Mouse (Mus musculus): ENCODE data around the gene Slc9b2. TPM values are rescaled to one million over a fixed set of nuclear protein-coding genes. Genes with fewer than 3 reads are reported as not detected.
A peak's percentile ranks its signal among the peaks of the same experiment; 100 is the strongest.

The Slc9b2 gene
- 4.0 and 5.1 TPM in 2 replicates for polyA plus RNA-seq (2015; fragmentation: Nextera tagmentation; extraction: Ambion mirVana)

GRCm38 (mm10) chr3:135307411-135308259 is at the start of gene Slc9b2:
Slc9b2 (plus strand) TSS chr3:135307700.
- H3K36me3 ChIP-seq, result no peaks in the 10 kb centered on the region
- H3K9me3 ChIP-seq (replicated peaks), result no peaks in the 10 kb centered on the region
- H3K27ac ChIP-seq (replicated peaks), result no peak within 1 kb of the TSS
- H3K9ac ChIP-seq, result no peak within 1 kb of the TSS
- ATAC-seq (ENCODE audit: insufficient number of reproducible peaks, low FRiP score, low TSS enrichment, low read depth), result peak; percentile 80
- H3K4me1 ChIP-seq, result no peaks in the 10 kb centered on the region
- peaks cover 13% of the 10 kb centered on the region for H3K27me3 ChIP-seq
- 7% methylated on average over 27 of the region's 28 CpGs for WGBS
- H3K4me2 ChIP-seq (replicated peaks), result peak within 1 kb of the TSS; percentile 63
- H3K4me3 ChIP-seq (replicated peaks), result peak within 1 kb of the TSS; percentile 35

GRCm38 (mm10) chr3:135258919-135259318 is 48.6 kb upstream of the Slc9b2 start:
- peaks cover 70% of the 10 kb centered on the region for H3K36me3 ChIP-seq
- WGBS, result 86% methylated on average over 10 of the region's 10 CpGs

DNA sequence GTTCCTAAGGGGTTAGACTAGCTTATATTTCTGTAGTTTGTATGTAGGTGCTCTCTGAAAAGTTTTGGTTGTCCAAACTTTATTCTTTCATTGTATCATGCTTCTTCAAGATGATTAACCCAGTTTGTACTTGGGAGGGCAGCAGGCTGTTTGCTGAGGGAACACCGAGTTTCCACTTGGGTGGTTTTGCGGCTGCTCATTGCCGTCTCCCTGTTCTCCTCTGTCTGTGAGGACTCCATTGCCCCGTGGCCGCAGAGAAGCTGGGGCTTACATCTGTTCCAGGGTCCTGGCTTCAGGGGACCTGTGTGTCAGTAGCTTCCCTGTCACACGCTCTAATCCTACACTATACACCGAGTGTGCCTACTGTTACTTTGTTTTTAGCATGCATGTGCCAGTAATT is 47.3 kb upstream of the Slc9b2 start:
- WGBS, result 90% methylated on average over 7 of the region's 7 CpGs
- peaks cover 78% of the 10 kb centered on the region for H3K36me3 ChIP-seq
- H3K9ac ChIP-seq, result no peak overlapping the region
- H3K4me2 ChIP-seq (replicated peaks), result no peak overlapping the region
- no peaks in the 10 kb centered on the region for H3K27me3 ChIP-seq
- no peaks in the 10 kb centered on the region for H3K4me1 ChIP-seq
- no peaks in the 10 kb centered on the region for H3K9me3 ChIP-seq (replicated peaks)
- H3K4me3 ChIP-seq (replicated peaks), result no peak overlapping the region
- no peak for ATAC-seq (ENCODE audit: insufficient number of reproducible peaks, low FRiP score, low TSS enrichment, low read depth)
- H3K27ac ChIP-seq (replicated peaks), result no peak overlapping the region

More at GRCm38 (mm10) chr3:135258919-135259318, 48.6 kb upstream of the Slc9b2 start:
- no peak overlapping the region for H3K9ac ChIP-seq
- H3K4me2 ChIP-seq (replicated peaks), result no peak overlapping the region
- H3K27ac ChIP-seq (replicated peaks), result no peak overlapping the region
- H3K4me1 ChIP-seq, result no peaks in the 10 kb centered on the region
- no peak overlapping the region for H3K4me3 ChIP-seq (replicated peaks)
- H3K27me3 ChIP-seq, result no peaks in the 10 kb centered on the region
- no peaks in the 10 kb centered on the region for H3K9me3 ChIP-seq (replicated peaks)
- no peak for ATAC-seq (ENCODE audit: insufficient number of reproducible peaks, low FRiP score, low TSS enrichment, low read depth)

GRCm38 (mm10) chr3:135268616-135269015 is 38.9 kb upstream of the Slc9b2 start:
- Histone ChIP-seq H3K36me3 (peaks cover 71% of the 10 kb centered on the region), H3K4me2 (replicated peaks) (no peak overlapping the region), H3K27me3 (no peaks in the 10 kb centered on the region), H3K4me1 (no peaks in the 10 kb centered on the region), H3K9me3 (replicated peaks) (no peaks in the 10 kb centered on the region), H3K27ac (replicated peaks) (no peak overlapping the region), H3K4me3 (replicated peaks) (no peak overlapping the region), H3K9ac (no peak overlapping the region)
- no peak for ATAC-seq (ENCODE audit: insufficient number of reproducible peaks, low FRiP score, low TSS enrichment, low read depth)
- WGBS, result 84% methylated on average over 5 of the region's 5 CpGs

- no peak for ATAC-seq (ENCODE audit: insufficient number of reproducible peaks, low FRiP score, low TSS enrichment, low read depth)
- H3K27me3 ChIP-seq, result no peaks in the 10 kb centered on the region
- no peak overlapping the region for H3K4me3 ChIP-seq (replicated peaks)
- no peak overlapping the region for H3K9ac ChIP-seq
- H3K27ac ChIP-seq (replicated peaks), result no peak overlapping the region
- H3K4me2 ChIP-seq (replicated peaks), result no peak overlapping the region
- peaks cover 65% of the 10 kb centered on the region for H3K36me3 ChIP-seq
- WGBS, result 82% methylated on average over 10 of the region's 10 CpGs
- H3K9me3 ChIP-seq (replicated peaks), result no peaks in the 10 kb centered on the region
- H3K4me1 ChIP-seq, result no peaks in the 10 kb centered on the region
Observed at GRCm38 (mm10) chr3:135269391-135269990, 38.0 kb upstream of the Slc9b2 start.

GRCm38 (mm10) chr3:135272627-135273026 is 34.9 kb upstream of the Slc9b2 start:
- H3K4me2 ChIP-seq (replicated peaks), result no peak overlapping the region
- 59% methylated on average over 12 of the region's 12 CpGs for WGBS
- no peaks in the 10 kb centered on the region for H3K27me3 ChIP-seq
- no peak overlapping the region for H3K9ac ChIP-seq
- peaks cover 42% of the 10 kb centered on the region for H3K36me3 ChIP-seq
- H3K9me3 ChIP-seq (replicated peaks), result no peaks in the 10 kb centered on the region
- no peak overlapping the region for H3K27ac ChIP-seq (replicated peaks)
- no peak overlapping the region for H3K4me3 ChIP-seq (replicated peaks)
- ATAC-seq (ENCODE audit: insufficient number of reproducible peaks, low FRiP score, low TSS enrichment, low read depth), result no peak; the same call in 1 of the 2 replicates
- no peaks in the 10 kb centered on the region for H3K4me1 ChIP-seq

GRCm38 (mm10) chr3:135273047-135273446 is 34.5 kb upstream of the Slc9b2 start:
- H3K27ac ChIP-seq (replicated peaks), result no peak overlapping the region
- no peak overlapping the region for H3K4me3 ChIP-seq (replicated peaks)
- H3K36me3 ChIP-seq, result peaks cover 39% of the 10 kb centered on the region
- no peak overlapping the region for H3K4me2 ChIP-seq (replicated peaks)
- H3K27me3 ChIP-seq, result no peaks in the 10 kb centered on the region
- no peak for ATAC-seq (ENCODE audit: insufficient number of reproducible peaks, low FRiP score, low TSS enrichment, low read depth)
- H3K4me1 ChIP-seq, result no peaks in the 10 kb centered on the region
- no peaks in the 10 kb centered on the region for H3K9me3 ChIP-seq (replicated peaks)
- no peak overlapping the region for H3K9ac ChIP-seq
- 87% methylated on average over 13 of the region's 13 CpGs for WGBS

GRCm38 (mm10) chr3:135280160-135280559 is 27.3 kb upstream of the Slc9b2 start:
- 61% methylated on average over 4 of the region's 4 CpGs for WGBS
- no peak overlapping the region for H3K9ac ChIP-seq
- no peaks in the 10 kb centered on the region for H3K27me3 ChIP-seq
- H3K4me1 ChIP-seq, result no peaks in the 10 kb centered on the region
- no peak overlapping the region for H3K4me2 ChIP-seq (replicated peaks)
- no peaks in the 10 kb centered on the region for H3K9me3 ChIP-seq (replicated peaks)
- H3K27ac ChIP-seq (replicated peaks), result no peak overlapping the region
- no peak overlapping the region for H3K4me3 ChIP-seq (replicated peaks)
- H3K36me3 ChIP-seq, result no peaks in the 10 kb centered on the region
- no peak for ATAC-seq (ENCODE audit: insufficient number of reproducible peaks, low FRiP score, low TSS enrichment, low read depth)

DNA sequence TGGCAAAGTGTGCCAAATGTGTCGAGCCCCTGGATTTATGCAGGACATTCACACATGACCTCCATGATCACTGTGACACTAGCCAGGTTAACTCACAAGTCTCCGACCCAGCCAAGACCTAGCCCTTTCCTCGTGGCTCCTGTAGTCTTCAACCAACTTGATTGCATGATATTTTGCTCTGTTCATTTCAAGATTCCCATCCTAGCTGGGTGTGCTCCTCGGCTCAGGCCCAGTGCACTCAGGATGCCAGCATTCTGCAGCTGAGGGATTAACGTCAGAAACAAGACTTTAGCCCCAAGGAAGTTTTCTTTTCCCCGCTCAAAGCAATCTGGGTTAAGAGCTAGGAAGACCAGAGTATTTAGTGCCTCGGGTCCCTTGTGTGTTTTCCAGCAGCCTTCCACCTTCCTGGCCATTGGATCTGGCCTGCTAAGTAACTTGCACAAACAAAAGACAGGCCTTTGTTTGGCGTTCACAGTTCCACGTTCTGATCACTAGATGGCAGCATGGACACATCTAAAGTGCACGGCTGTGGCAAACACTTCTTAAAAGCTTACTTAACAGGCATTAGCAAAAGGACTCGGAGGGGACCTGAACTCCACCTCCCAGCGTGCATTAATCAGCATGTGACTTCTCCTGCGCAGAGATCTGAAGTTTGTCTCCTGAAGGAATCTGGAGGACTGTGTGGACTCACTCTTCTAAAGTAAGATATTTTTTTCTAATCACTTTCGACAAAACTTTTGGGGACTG is 26.7 kb upstream of the Slc9b2 start, which contains the start of gene Bdh2:
Bdh2 (plus strand) TSS at position 553 of the 747 bp plus-strand sequence.
- WGBS, result 20% methylated on average over 14 of the region's 14 CpGs
- peak within 1 kb of the TSS; percentile 23; the same call in 1 of the 2 replicates for H3K4me2 ChIP-seq (replicated peaks)
- H3K4me3 ChIP-seq (replicated peaks), result peak within 1 kb of the TSS; percentile 18
- no peaks in the 10 kb centered on the region for H3K9me3 ChIP-seq (replicated peaks)
- H3K27ac ChIP-seq (replicated peaks), result no peak within 1 kb of the TSS
- ATAC-seq (ENCODE audit: insufficient number of reproducible peaks, low FRiP score, low TSS enrichment, low read depth), result peak; percentile 64
- H3K27me3 ChIP-seq, result no peaks in the 10 kb centered on the region
- no peak within 1 kb of the TSS for H3K9ac ChIP-seq
- H3K4me1 ChIP-seq, result no peaks in the 10 kb centered on the region
- H3K36me3 ChIP-seq, result no peaks in the 10 kb centered on the region

- H3K27ac ChIP-seq (replicated peaks), result no peak overlapping the region
- H3K27me3 ChIP-seq, result no peaks in the 10 kb centered on the region
- H3K9me3 ChIP-seq (replicated peaks), result no peaks in the 10 kb centered on the region
- no peak overlapping the region for H3K9ac ChIP-seq
- no peaks in the 10 kb centered on the region for H3K4me1 ChIP-seq
- 70% methylated on average over 8 of the region's 8 CpGs for WGBS
- H3K36me3 ChIP-seq, result no peaks in the 10 kb centered on the region
- H3K4me2 ChIP-seq (replicated peaks), result no peak overlapping the region
- H3K4me3 ChIP-seq (replicated peaks), result no peak overlapping the region
- no peak for ATAC-seq (ENCODE audit: insufficient number of reproducible peaks, low FRiP score, low TSS enrichment, low read depth)
Observed at GRCm38 (mm10) chr3:135281701-135282100, 25.8 kb upstream of the Slc9b2 start.

GRCm38 (mm10) chr3:135285256-135285655 is 22.2 kb upstream of the Slc9b2 start:
- no peaks in the 10 kb centered on the region for H3K9me3 ChIP-seq (replicated peaks)
- no peaks in the 10 kb centered on the region for H3K27me3 ChIP-seq
- H3K4me2 ChIP-seq (replicated peaks), result no peak overlapping the region
- 80% methylated on average over 11 of the region's 11 CpGs for WGBS
- no peaks in the 10 kb centered on the region for H3K36me3 ChIP-seq
- no peak for ATAC-seq (ENCODE audit: insufficient number of reproducible peaks, low FRiP score, low TSS enrichment, low read depth)
- H3K9ac ChIP-seq, result no peak overlapping the region
- H3K4me3 ChIP-seq (replicated peaks), result no peak overlapping the region
- H3K27ac ChIP-seq (replicated peaks), result no peak overlapping the region
- H3K4me1 ChIP-seq, result no peaks in the 10 kb centered on the region

Measured in embryonic facial prominence, embryonic 15.5 days (tissue).